Mouse (Mus musculus) kidney, postnatal 0 days (tissue): Measurements from ENCODE around the gene Tob2. TPM values are rescaled to one million over a fixed set of nuclear protein-coding genes. Genes with fewer than 3 reads are reported as not detected.

ENCODE experiments used
- ATAC-seq: fragments of 200-750 bp; cut with Nextera tagmentation; replicated peaks from 2 replicates; pipeline ENCODE4 v1.8.0; 2017; ENCODE audit warnings: low read depth, moderate number of reproducible peaks, moderate TSS enrichment, moderate library complexity; ENCODE audit not compliant: low FRiP score
- DNase-seq: peaks from one replicate; pipeline ENCODE4 v3.0.0-alpha.2; 2016; ENCODE audit warnings: low spot score
- H3K27ac ChIP-seq: fragments of 300-500 bp; sonication (generic); 2 replicates; pipeline ENCODE4 v1.5.1; 2014; ENCODE audit warnings: mild to moderate bottlenecking
- H3K27me3 ChIP-seq: fragments of 300-500 bp; sonication (generic); 2 replicates; pipeline ENCODE4 v1.6.1; 2014; ENCODE audit warnings: low read length, mixed read lengths; ENCODE audit not compliant: insufficient read depth
- H3K36me3 ChIP-seq: fragments of 300-500 bp; sonication (generic); 2 replicates; pipeline ENCODE4 v1.6.1; 2014; ENCODE audit warnings: low read length, mixed read lengths; ENCODE audit not compliant: insufficient read depth
- H3K4me1 ChIP-seq: fragments of 300-500 bp; sonication (generic); replicated peaks from 2 replicates; pipeline ENCODE4 v1.6.1; 2014; ENCODE audit warnings: antibody characterized with exemption, low read length, mixed read lengths; ENCODE audit not compliant: insufficient read depth
- H3K4me2 ChIP-seq: fragments of 300-500 bp; sonication (generic); 2 replicates; pipeline ENCODE4 v1.6.1; 2014; ENCODE audit warnings: mild to moderate bottlenecking, low read length, moderate library complexity, mixed read lengths
- H3K4me3 ChIP-seq: fragments of 300-500 bp; sonication (generic); replicated peaks from 2 replicates; pipeline ENCODE4 v1.5.1; 2014; ENCODE audit warnings: low read depth, low read length
- H3K9ac ChIP-seq: fragments of 300-500 bp; sonication (generic); 2 replicates; pipeline ENCODE4 v1.6.1; 2014; ENCODE audit warnings: low read depth, low read length
- H3K9me3 ChIP-seq: fragments of 300-500 bp; sonication (generic); replicated peaks from 2 replicates; pipeline ENCODE4 v1.6.1; 2016; ENCODE audit warnings: low read length, inconsistent platforms, mixed read lengths
- CTCF ChIP-seq: IDR thresholded peaks from 2 replicates; pipeline ENCODE4 v1.5.1; 2016; ENCODE audit warnings: antibody characterized with exemption, low read depth, mild to moderate bottlenecking, moderate library complexity
- WGBS: fragments of 180-500 bp; shearing (Covaris S2); extraction: QIAGEN DNeasy Blood & Tissue Kit; methylation state at CpG from one replicate; pipeline ENCODE4 v1.1.7; 2014; 5-methylcytosine and 5-hydroxymethylcytosine counted together
- polyA plus RNA-seq: library from polyadenylated mRNA; unstranded; fragments of >200 nt; fragmentation: Nextera tagmentation; extraction: Ambion mirVana; gene quantifications from 2 replicates; pipeline ENCODE4 v1.2.1, GENCODE M21; 2015

The Tob2 gene
- polyA plus RNA-seq, 1 experiment from 2014 or later, result 22.5 TPM

DNA sequence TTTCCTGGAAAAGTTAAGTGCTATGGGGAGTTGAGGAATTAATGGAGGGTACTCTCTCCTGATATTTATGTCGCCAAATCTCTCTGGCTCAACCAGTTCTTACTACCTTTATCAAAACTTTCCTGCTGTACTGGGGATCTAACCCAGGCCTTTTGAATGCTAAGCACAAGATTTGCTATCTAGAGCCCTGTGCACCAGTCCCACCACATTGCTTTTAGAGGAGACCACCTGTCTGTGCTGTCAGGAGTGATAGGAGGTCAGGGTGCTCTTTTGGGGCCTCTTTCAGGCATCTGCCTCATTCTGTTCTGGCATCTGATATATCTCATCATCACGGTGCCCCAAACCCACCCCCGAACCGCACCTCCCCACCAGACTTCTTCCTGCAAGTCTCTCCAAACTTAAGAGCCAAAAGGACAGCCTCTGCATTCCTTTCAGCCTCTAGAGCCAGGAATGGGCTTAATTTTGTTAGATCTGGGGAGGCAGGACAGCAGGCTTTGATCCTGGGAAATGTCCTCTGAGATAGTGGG is 55.1 kb downstream of the Tob2 start:
- Histone ChIP-seq H3K9me3 (no peaks in the 10 kb centered on the region), H3K27ac (peak overlapping the region; percentile 33; the same call in 1 of the 2 replicates), H3K36me3 (no peaks in the 10 kb centered on the region), H3K4me1 (peaks cover 39% of the 10 kb centered on the region), H3K27me3 (no peaks in the 10 kb centered on the region), H3K4me3 (peak overlapping the region; percentile 18; the same call in 1 of the 2 replicates), H3K9ac (peak overlapping the region; percentile 51; the same call in 1 of the 2 replicates), H3K4me2 (peak overlapping the region; percentile 46)
- no peak for ATAC-seq
- TF ChIP-seq CTCF, result no peak
- DNase-seq, result no peak
- WGBS, result 45% methylated on average over 4 of the region's 4 CpGs

DNA sequence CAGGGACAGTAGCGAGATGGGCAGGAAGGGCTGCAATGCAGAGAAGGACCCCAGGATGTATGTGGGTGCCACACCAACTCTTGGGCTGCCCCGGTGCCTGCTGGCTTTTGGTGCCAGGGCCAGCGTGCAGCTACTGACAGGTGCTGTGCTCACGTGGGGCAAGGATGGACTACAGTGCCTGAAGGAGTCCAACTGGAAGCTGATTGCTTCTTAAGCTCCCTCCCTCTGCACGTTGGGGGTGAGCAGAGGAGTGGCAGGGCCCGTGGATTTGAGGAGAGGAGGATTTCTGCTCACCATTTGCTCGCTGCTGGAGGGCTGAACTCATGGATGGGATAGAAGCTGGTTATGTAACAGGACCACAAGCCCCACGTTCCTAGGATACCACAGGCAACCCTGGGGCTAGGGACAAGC is 55.6 kb downstream of the Tob2 start:
- TF ChIP-seq CTCF, result no peak
- H3K27me3 ChIP-seq, result no peaks in the 10 kb centered on the region
- H3K27ac ChIP-seq, result peak overlapping the region; percentile 33; the same call in 1 of the 2 replicates
- H3K9me3 ChIP-seq, result no peaks in the 10 kb centered on the region
- DNase-seq (peak; percentile 37), ATAC-seq (peak; percentile 19; the same call in 1 of the 2 replicates)
- no peaks in the 10 kb centered on the region for H3K36me3 ChIP-seq
- H3K4me2 ChIP-seq, result peak overlapping the region; percentile 46
- H3K4me3 ChIP-seq, result peak overlapping the region; percentile 18
- H3K9ac ChIP-seq, result peak overlapping the region; percentile 51
- H3K4me1 ChIP-seq, result peaks cover 39% of the 10 kb centered on the region
- 7% methylated on average over 8 of the region's 8 CpGs for WGBS

DNA sequence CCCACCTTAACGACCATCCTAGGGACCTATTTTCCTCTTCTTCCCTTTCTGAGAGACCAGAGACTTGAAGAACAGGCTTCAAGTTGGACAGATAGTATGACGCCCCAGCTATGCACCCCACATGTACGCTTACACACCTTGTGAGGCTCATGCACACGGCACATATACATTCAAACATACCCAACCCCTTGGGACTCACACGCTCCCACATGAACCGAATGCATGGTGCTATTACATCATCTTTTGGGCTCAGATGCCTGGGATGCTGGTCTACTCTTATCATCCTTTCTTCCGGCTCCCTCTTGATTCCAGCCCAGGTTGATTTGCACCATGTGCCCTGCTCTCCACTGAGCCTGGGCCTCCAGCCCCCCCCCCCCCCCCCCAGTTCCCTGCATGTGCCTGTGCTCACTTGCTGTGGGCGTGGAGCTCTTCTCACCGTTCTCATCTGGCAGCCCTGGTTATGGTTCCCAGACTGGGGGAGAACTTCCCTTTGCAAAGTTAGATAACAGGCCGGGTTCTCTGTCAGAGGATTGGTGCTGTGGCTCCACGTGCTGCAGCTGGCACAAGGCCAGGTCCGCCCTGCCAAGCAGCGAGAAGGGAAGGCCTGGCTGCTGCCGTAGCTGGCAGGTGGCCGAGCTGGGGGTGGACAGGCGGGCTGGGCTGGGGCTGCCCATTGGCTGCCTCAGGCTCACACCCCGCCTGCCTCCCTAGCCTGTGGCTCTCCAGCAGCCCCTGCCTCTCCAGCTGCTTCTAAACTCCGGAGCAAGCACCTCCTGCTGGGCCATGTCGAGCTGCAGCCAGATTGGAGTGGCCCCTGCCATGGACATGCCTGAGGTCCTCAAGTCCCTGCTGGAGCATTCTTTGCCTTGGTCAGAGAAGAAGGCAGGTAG is 56.4 kb downstream of the Tob2 start, which contains the start of gene Tef:
TSS of gene Tef (plus strand) at position 421 of the 890 bp plus-strand sequence.
- Histone ChIP-seq H3K27ac (peak within 1 kb of the TSS; percentile 33; the same call in 1 of the 2 replicates), H3K9me3 (no peaks in the 10 kb centered on the region), H3K27me3 (no peaks in the 10 kb centered on the region), H3K4me3 (peak within 1 kb of the TSS; percentile 18), H3K4me2 (peak within 1 kb of the TSS; percentile 46), H3K36me3 (no peaks in the 10 kb centered on the region), H3K4me1 (peaks cover 39% of the 10 kb centered on the region), H3K9ac (peak within 1 kb of the TSS; percentile 51)
- TF ChIP-seq CTCF, result peak; percentile 63
- WGBS, result 20% methylated on average over 19 of the region's 19 CpGs
- ATAC-seq, result peak; percentile 97
- peak; percentile 99 for DNase-seq

GRCm38 (mm10) chr15:81800391-81800790 is 58.2 kb downstream of the Tob2 start:
- WGBS, result 48% methylated on average over 3 of the region's 3 CpGs

DNA sequence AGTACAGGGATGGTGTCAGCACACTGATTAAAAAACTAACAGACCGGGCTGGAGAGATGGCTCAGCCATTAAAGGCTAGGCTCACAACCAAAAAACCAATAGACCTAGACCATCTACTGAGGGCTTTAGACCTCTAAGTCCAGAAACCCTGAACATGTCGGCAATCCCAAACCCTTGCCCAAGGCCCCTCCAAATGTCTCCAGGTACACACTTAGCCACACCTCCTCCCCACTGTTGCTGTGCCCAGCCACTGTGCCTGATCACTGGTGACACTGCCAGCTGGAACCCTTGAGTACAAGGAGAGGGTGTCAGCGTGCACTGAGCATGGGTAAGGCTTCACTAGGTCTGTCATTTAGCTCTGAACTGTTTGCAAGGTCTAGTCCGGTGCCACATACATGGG is 60.2 kb downstream of the Tob2 start:
- H3K27me3 ChIP-seq, result no peaks in the 10 kb centered on the region
- no peak overlapping the region for H3K4me2 ChIP-seq
- no peak for TF ChIP-seq CTCF
- H3K9me3 ChIP-seq, result no peaks in the 10 kb centered on the region
- peaks cover 4% of the 10 kb centered on the region; the same call in 1 of the 2 replicates for H3K36me3 ChIP-seq
- 81% methylated on average over 4 of the region's 4 CpGs for WGBS
- no peak for ATAC-seq
- no peak overlapping the region for H3K9ac ChIP-seq
- peaks cover 9% of the 10 kb centered on the region; the same call in 1 of the 2 replicates for H3K4me1 ChIP-seq
- no peak overlapping the region for H3K4me3 ChIP-seq
- H3K27ac ChIP-seq, result no peak overlapping the region; the same call in 1 of the 2 replicates
- no peak for DNase-seq

More at GRCm38 (mm10) chr15:81800391-81800790, 58.2 kb downstream of the Tob2 start:
- DNase-seq (no peak), ATAC-seq (no peak)
- H3K9ac ChIP-seq, result no peak overlapping the region
- H3K27ac ChIP-seq, result no peak overlapping the region
- H3K36me3 ChIP-seq, result no peaks in the 10 kb centered on the region
- H3K4me1 ChIP-seq, result peaks cover 27% of the 10 kb centered on the region
- no peaks in the 10 kb centered on the region for H3K9me3 ChIP-seq
- H3K4me3 ChIP-seq, result no peak overlapping the region
- H3K4me2 ChIP-seq, result no peak overlapping the region
- no peak for TF ChIP-seq CTCF
- no peaks in the 10 kb centered on the region for H3K27me3 ChIP-seq

Other genes starting within 250 kb of the Tob2 start
- gene L3mbtl2, start 194.9 kb downstream of the Tob2 start, polyA plus RNA-seq, result 13.5 and 16.5 TPM in 2 replicates
- gene Chadl, start 161.5 kb downstream of the Tob2 start, polyA plus RNA-seq, result 5.3 and 6.4 TPM in 2 replicates
- gene Zc3h7b, start 113.7 kb downstream of the Tob2 start, polyA plus RNA-seq, result 26.5 TPM in 2 replicates
- 33.9 and 39.7 TPM in 2 replicates for gene Rangap1, start 113.3 kb downstream of the Tob2 start, polyA plus RNA-seq
- gene Tef, start 56.4 kb downstream of the Tob2 start, polyA plus RNA-seq, result 17.9 and 19.9 TPM in 2 replicates
- 103 and 110 TPM in 2 replicates for gene Phf5a, start 13.1 kb upstream of the Tob2 start, polyA plus RNA-seq
- 263 and 285 TPM in 2 replicates for gene Aco2, start 13.5 kb upstream of the Tob2 start, polyA plus RNA-seq
- gene Polr3h, start 67.4 kb upstream of the Tob2 start, polyA plus RNA-seq, result 122 and 129 TPM in 2 replicates
- 20.4 and 23.1 TPM in 2 replicates for gene Csdc2, start 78.0 kb upstream of the Tob2 start, polyA plus RNA-seq
- gene Pmm1, start 102.1 kb upstream of the Tob2 start, polyA plus RNA-seq, result 27.1 and 27.8 TPM in 2 replicates
- gene 1700029P11Rik, start 121.7 kb upstream of the Tob2 start, polyA plus RNA-seq, result not detected in 2 replicates
- 45.2 and 53.6 TPM in 2 replicates for gene Xrcc6, start 129.0 kb upstream of the Tob2 start, polyA plus RNA-seq
- gene Desi1, start 175.1 kb upstream of the Tob2 start, polyA plus RNA-seq, result 21.1 and 23.3 TPM in 2 replicates
- gene Snu13, start 188.8 kb upstream of the Tob2 start, polyA plus RNA-seq, result 215 and 225 TPM in 2 replicates
- not detected in 2 replicates for gene 4930407I10Rik, start 200.4 kb upstream of the Tob2 start, polyA plus RNA-seq
- 0.09 TPM in 1 of 2 replicates, not detected in the other for gene Mei1, start 211.2 kb upstream of the Tob2 start, polyA plus RNA-seq